Mouse (Mus musculus) brain, embryonic 14.5 days (tissue): Measurements from ENCODE around the gene Fkbp4.

ENCODE experiments used
- CTCF ChIP-seq: fragments of 200-500 bp; IDR thresholded peaks from 2 replicates; pipeline ENCODE4 v1.5.1; 2012; ENCODE audit warnings: inconsistent platforms, mild to moderate bottlenecking, moderate library complexity, borderline replicate concordance; ENCODE audit not compliant: insufficient read depth, insufficient read length; ENCODE audit errors: extremely low read depth
- POLR2A ChIP-seq: fragments of 200-500 bp; IDR thresholded peaks from 2 replicates; pipeline ENCODE4 v1.6.1; 2012; ENCODE audit warnings: mild to moderate bottlenecking, inconsistent platforms, borderline replicate concordance; ENCODE audit not compliant: poor library complexity, insufficient read depth, insufficient read length, severe bottlenecking; ENCODE audit errors: extremely low read depth

- no peak for TF ChIP-seq CTCF
- TF ChIP-seq POLR2A, result no peak
Measured at GRCm38 (mm10) chr6:128389185-128389584, 49.3 kb downstream of the Fkbp4 start.
